Mouse (Mus musculus) embryonic fibroblast, embryonic 13.5 days (primary cell): ENCODE measurements around the gene Ccdc54.

ENCODE experiments used
- CTCF ChIP-seq: IDR thresholded peaks from 2 replicates; pipeline ENCODE4 v1.5.1; 2011; ENCODE audit warnings: mild to moderate bottlenecking, control low read depth, low read length, moderate library complexity, borderline replicate concordance; ENCODE audit not compliant: insufficient read depth
- POLR2A ChIP-seq: IDR thresholded peaks from 2 replicates; pipeline ENCODE4 v1.6.1; 2011; ENCODE audit warnings: low read depth, mild to moderate bottlenecking, control low read depth, low read length, moderate library complexity

- TF ChIP-seq POLR2A: no peak
- no peak for TF ChIP-seq CTCF
Observed at GRCm38 (mm10) chr16:50572557-50572956, 18.4 kb downstream of the Ccdc54 start.
